Mouse (Mus musculus) ES-E14 (cell line): Measurements from ENCODE around the gene Palld.

ENCODE experiments used
- CHD2 ChIP-seq: IDR thresholded peaks from 2 replicates; pipeline ENCODE4 v1.6.1; 2014; ENCODE audit warnings: mild to moderate bottlenecking, low read depth, low read length, inconsistent platforms
- MAFK ChIP-seq: IDR thresholded peaks from 2 replicates; pipeline ENCODE4 v1.6.1; 2014; ENCODE audit warnings: mild to moderate bottlenecking, low read depth, low read length, inconsistent platforms; ENCODE audit not compliant: insufficient read depth

DNA sequence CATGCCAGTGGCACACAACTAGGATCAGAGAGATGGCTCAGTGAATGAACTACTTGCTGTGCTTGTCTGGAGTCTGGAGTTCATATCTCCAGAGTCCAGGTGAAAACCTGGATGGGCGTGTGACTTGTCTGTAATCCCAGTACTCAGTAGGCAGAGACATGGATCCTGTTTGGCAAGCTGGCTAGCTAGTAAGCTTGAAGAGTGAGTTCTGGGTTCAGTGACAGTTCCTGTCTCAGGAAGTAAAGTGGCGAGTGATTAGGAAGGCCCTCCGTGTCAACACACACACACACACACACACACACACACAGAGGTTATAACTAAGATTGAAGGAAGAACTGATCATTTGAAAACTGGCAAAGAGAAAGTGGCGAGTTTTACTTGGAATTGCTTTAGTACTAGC is 264.8 kb downstream of the Palld start:
- TF ChIP-seq MAFK = no peak
- no peak for TF ChIP-seq CHD2
